Mouse (Mus musculus): ENCODE results near the gene Vbp1. TPM values are rescaled to one million over a fixed set of nuclear protein-coding genes. Genes with fewer than 3 reads are reported as not detected.

The Vbp1 gene
- polyA plus RNA-seq, 2 experiments: 24.9 to 104 TPM

- 60% methylated on average over 2 of the region's 2 CpGs for WGBS (ENCODE audit: insufficient replicate concordance)
- no peaks in the 10 kb centered on the region for H3K4me1 ChIP-seq (replicated peaks; ENCODE audit: control insufficient read depth in 2 of 2, insufficient read depth in 2 of 2, low read length in 1 of 2)
- ATAC-seq (ENCODE audit: insufficient read depth): no peak
- H3K9me3 ChIP-seq (ENCODE audit: control insufficient read depth, low read length): no peaks in the 10 kb centered on the region
- H3K36me3 ChIP-seq (replicated peaks; ENCODE audit: control insufficient read depth, insufficient read depth, low read depth): no peaks in the 10 kb centered on the region
- H3K9ac ChIP-seq (replicated peaks): no peak overlapping the region
- H3K4me3 ChIP-seq (ENCODE audit: insufficient read depth in 1 of 2, low read depth in 2 of 2, low read length in 2 of 2): no peak overlapping the region
- TF ChIP-seq CTCF (IDR thresholded peaks at IDR 0.05; ENCODE audit: low read depth): no peak
- no peak for TF ChIP-seq EP300 (IDR thresholded peaks at IDR 0.05; ENCODE audit: low read depth)
- H3K27ac ChIP-seq: no peak overlapping the region
- no peak overlapping the region for H3K4me2 ChIP-seq (ENCODE audit: low read depth)
- no peaks in the 10 kb centered on the region for H3K27me3 ChIP-seq (ENCODE audit: control insufficient read depth, insufficient read depth, low read length)
- no peak for DNase-seq (ENCODE audit: low read depth in 3 of 3, low spot score in 3 of 3)
Observed at GRCm38 (mm10) chrX:75578539-75578938, 64.4 kb downstream of the Vbp1 start.

Other genes with a start within 250 kb of the Vbp1 start
- gene Fundc2, start 131.9 kb upstream of the Vbp1 start, polyA plus RNA-seq (2012; rRNA removed): 5.7 and 10.9 TPM in 2 replicates
- 42.2 and 44.8 TPM in 2 replicates for gene Fundc2, start 131.9 kb upstream of the Vbp1 start, polyA plus RNA-seq (2014; fragmentation: Nextera tagmentation; extraction: Ambion mirVana)
- 0.21 and 0.46 TPM in 2 replicates for gene F8, start 131.7 kb upstream of the Vbp1 start, polyA plus RNA-seq (2012; rRNA removed)
- gene F8, start 131.7 kb upstream of the Vbp1 start, polyA plus RNA-seq (2014; fragmentation: Nextera tagmentation; extraction: Ambion mirVana): 1.8 and 2.8 TPM in 2 replicates
- 5.0 and 9.2 TPM in 2 replicates for gene Cmc4, start 97.7 kb upstream of the Vbp1 start, polyA plus RNA-seq (2012; rRNA removed)
- gene Cmc4, start 97.7 kb upstream of the Vbp1 start, polyA plus RNA-seq (2014; fragmentation: Nextera tagmentation; extraction: Ambion mirVana): 10.0 and 12.8 TPM in 2 replicates
- gene Mtcp1, start 97.7 kb upstream of the Vbp1 start, polyA plus RNA-seq (2012; rRNA removed): 3.8 and 5.7 TPM in 2 replicates
- gene Mtcp1, start 97.7 kb upstream of the Vbp1 start, polyA plus RNA-seq (2014; fragmentation: Nextera tagmentation; extraction: Ambion mirVana): 4.2 and 4.5 TPM in 2 replicates
- 5.2 and 11.0 TPM in 2 replicates for gene Brcc3, start 97.7 kb upstream of the Vbp1 start, polyA plus RNA-seq (2012; rRNA removed)
- gene Brcc3, start 97.7 kb upstream of the Vbp1 start, polyA plus RNA-seq (2014; fragmentation: Nextera tagmentation; extraction: Ambion mirVana): 32.1 and 33.8 TPM in 2 replicates
- 0.01 and 0.02 TPM in 2 replicates for gene Rab39b, start 63.9 kb downstream of the Vbp1 start, polyA plus RNA-seq (2012; rRNA removed)
- gene Rab39b, start 63.9 kb downstream of the Vbp1 start, polyA plus RNA-seq (2014; fragmentation: Nextera tagmentation; extraction: Ambion mirVana): not detected in 2 replicates